Mouse (Mus musculus) layer of hippocampus, postnatal 36 days (tissue): ENCODE results near the gene Krt25. TPM values are rescaled to one million over a fixed set of nuclear protein-coding genes. Genes with fewer than 3 reads are reported as not detected.

Experiments used
- DNase-seq, 2 experiments: peaks; one replicate each; pipeline ENCODE4 v3.0.0; 2022
- total RNA-seq, 2 experiments: library from RNA; stranded (reverse); gene quantifications; 2 replicates each; pipeline ENCODE4 v1.2.3; 2021

Krt25 gene
- not detected for total RNA-seq

- no peak for DNase-seq
These were observed at the start of gene Krt25 for GRCm38 (mm10) chr11:99322851-99323250. Krt25 (minus strand) TSS chr11:99322951.

GRCm38 (mm10) chr11:99369853-99370451 lies 47.2 kb upstream of the Krt25 start:
- peak; percentile 42 to 46 for DNase-seq

GRCm38 (mm10) chr11:99369229-99369628 lies 46.5 kb upstream of the Krt25 start:
- no peak for DNase-seq

- no peak for DNase-seq
These were observed 44.0 kb upstream of the Krt25 start for GRCm38 (mm10) chr11:99366791-99367190.

- peak; percentile 28 to 29 for DNase-seq
These were observed 41.7 kb upstream of the Krt25 start for GRCm38 (mm10) chr11:99364412-99364811.

GRCm38 (mm10) chr11:99361423-99361822 lies 38.7 kb upstream of the Krt25 start:
- DNase-seq, result no peak

GRCm38 (mm10) chr11:99351004-99351403 lies 28.3 kb upstream of the Krt25 start, which contains the start of gene Krt27:
Krt27 (minus strand) TSS chr11:99351104.
- DNase-seq, result no peak

GRCm38 (mm10) chr11:99339299-99339847 lies 16.6 kb upstream of the Krt25 start:
- DNase-seq, result no peak

GRCm38 (mm10) chr11:99337866-99338265 lies 15.1 kb upstream of the Krt25 start, which contains the start of gene Krt26:
Krt26 (minus strand) TSS chr11:99337966.
- no peak for DNase-seq

- DNase-seq, result peak; percentile 69 to 77
These were observed 10.7 kb upstream of the Krt25 start for GRCm38 (mm10) chr11:99333426-99333825.

- no peak for DNase-seq
These were observed 6.9 kb upstream of the Krt25 start for GRCm38 (mm10) chr11:99329655-99330054.

- DNase-seq, result no peak
These were observed 1.7 kb downstream of the Krt25 start for GRCm38 (mm10) chr11:99321094-99321493.

- DNase-seq, result no peak
These were observed 3.6 kb downstream of the Krt25 start for GRCm38 (mm10) chr11:99319127-99319526.

GRCm38 (mm10) chr11:99316543-99316942 lies 6.2 kb downstream of the Krt25 start:
- no peak for DNase-seq

GRCm38 (mm10) chr11:99314594-99314993 lies 8.2 kb downstream of the Krt25 start:
- no peak for DNase-seq

GRCm38 (mm10) chr11:99310882-99311281 lies 11.9 kb downstream of the Krt25 start:
- no peak for DNase-seq

- DNase-seq, result peak; percentile 21 to 34
These were observed 15.2 kb downstream of the Krt25 start for GRCm38 (mm10) chr11:99307579-99307978.

- DNase-seq, result no peak
These were observed 27.7 kb downstream of the Krt25 start for GRCm38 (mm10) chr11:99295039-99295438.

GRCm38 (mm10) chr11:99292846-99293245 lies 29.9 kb downstream of the Krt25 start:
- DNase-seq, result peak in 1 of 2 experiments; percentile 16

GRCm38 (mm10) chr11:99284833-99285312 lies 37.9 kb downstream of the Krt25 start, which contains the start of gene Krt24:
Krt24 (minus strand) TSS chr11:99285262.
- no peak for DNase-seq

- DNase-seq, result no peak
These were observed 38.7 kb downstream of the Krt25 start for GRCm38 (mm10) chr11:99284011-99284410.

GRCm38 (mm10) chr11:99283334-99283733 lies 39.4 kb downstream of the Krt25 start:
- no peak for DNase-seq

- no peak for DNase-seq
These were observed 41.6 kb downstream of the Krt25 start for GRCm38 (mm10) chr11:99281116-99281515.

- no peak for DNase-seq
These were observed 42.8 kb downstream of the Krt25 start for GRCm38 (mm10) chr11:99279986-99280385.
